Mouse (Mus musculus) kidney, adult 2 months (tissue): ENCODE measurements around the gene Nfia.

ENCODE experiments used
- CTCF ChIP-seq: fragments of 200-500 bp; conservative IDR thresholded peaks from 2 replicates; pipeline ENCODE4 v1.5.1; 2011; ENCODE audit warnings: low read depth, mild to moderate bottlenecking, control low read depth, low read length, moderate library complexity, mixed read lengths; ENCODE audit not compliant: insufficient read depth, insufficient read length
- POLR2A ChIP-seq: fragments of 200-500 bp; IDR thresholded peaks from one replicate; pipeline ENCODE4 v1.6.1; 2011; ENCODE audit warnings: low read depth, low read length, control low read depth

DNA sequence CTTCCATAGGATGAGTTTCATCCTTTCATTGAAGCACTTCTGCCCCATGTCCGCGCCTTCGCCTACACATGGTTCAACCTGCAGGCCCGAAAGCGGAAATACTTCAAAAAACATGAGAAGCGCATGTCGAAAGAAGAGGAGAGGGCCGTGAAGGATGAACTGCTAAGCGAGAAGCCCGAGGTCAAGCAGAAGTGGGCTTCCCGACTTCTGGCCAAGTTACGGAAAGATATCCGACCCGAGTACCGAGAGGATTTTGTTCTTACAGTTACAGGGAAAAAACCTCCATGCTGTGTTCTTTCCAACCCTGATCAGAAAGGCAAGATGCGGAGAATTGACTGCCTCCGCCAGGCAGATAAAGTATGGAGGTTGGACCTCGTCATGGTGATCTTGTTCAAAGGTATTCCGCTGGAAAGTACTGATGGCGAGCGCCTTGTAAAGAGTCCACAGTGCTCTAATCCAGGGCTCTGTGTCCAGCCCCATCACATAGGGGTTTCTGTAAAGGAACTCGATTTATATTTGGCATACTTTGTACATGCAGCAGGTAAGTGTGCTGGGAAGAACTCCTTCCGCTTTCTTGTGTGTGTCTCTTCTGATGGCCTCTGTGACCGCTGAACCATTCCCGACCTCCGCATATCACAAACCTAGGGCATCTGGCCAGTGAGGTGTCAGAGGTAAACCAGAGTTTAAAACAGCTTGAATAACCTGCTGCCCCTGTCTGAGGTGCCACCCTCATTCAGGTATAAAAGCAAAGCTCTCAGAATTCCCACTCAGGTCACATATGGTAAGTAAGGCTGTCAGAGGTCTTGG is 10.7 kb downstream of the Nfia start:
- TF ChIP-seq CTCF (no peak), POLR2A (no peak)
